Mouse (Mus musculus) layer of hippocampus, adult 11-12 months (tissue): ENCODE data around the gene Grin2b.
A peak's percentile ranks its signal among the peaks of the same experiment; 100 is the strongest.
"Not testable (repeated sequence)": the region's sequence is repeated elsewhere in the genome, so short reads cannot be mapped to it uniquely, and the experiment has no call there.

ENCODE experiments used
- DNase-seq: peaks from one replicate; pipeline ENCODE4 v3.0.0; 2022; ENCODE audit warnings: low spot score

The Grin2b gene

GRCm38 (mm10) chr6:135700717-135701345 lies 472.5 kb downstream of the Grin2b start:
- no peak for DNase-seq

GRCm38 (mm10) chr6:135692533-135692932 lies 480.8 kb downstream of the Grin2b start:
- DNase-seq, result no peak

- DNase-seq, result no peak
Observed at GRCm38 (mm10) chr6:135691561-135691960, 481.8 kb downstream of the Grin2b start.

DNA sequence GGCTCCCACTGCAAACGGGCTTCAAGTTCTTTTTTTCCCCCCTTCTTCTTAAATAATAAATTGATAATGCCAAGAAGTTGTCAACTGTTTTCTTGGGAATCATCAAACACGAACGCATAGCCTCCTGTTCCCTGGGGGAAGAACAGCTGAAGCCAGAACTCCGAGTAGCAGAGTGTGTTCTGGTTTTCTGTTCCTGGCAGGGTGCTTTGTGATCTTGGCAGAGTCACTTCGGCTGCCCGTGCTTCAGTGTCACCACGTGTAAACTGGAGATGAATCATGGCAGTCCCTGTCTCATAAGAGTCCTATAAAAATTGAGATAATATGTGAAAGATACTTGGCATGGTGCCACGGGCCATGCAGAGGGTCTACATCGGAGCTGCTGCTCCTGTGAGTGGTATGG lies 485.4 kb downstream of the Grin2b start:
- peak; percentile 70 for DNase-seq

DNA sequence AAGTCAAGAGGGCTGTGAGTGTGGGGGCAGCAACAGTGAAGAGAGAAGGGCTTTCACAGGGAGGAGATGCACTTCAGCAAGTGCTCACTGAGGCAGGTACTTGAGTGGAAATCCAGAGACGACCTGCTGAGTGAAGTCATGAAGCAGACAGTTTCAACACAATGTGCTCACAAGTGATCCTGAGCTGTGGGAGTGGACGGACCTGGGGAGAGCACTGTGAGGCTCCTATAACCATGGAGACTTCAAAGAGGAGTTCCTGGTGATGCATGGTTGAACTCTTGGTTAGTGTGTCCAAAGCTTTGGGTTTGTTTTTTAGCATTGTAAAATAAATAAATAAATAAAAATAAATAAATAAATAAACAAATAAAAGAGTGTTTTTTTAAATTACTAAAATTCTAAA lies 489.1 kb downstream of the Grin2b start:
- DNase-seq, result no peak

GRCm38 (mm10) chr6:135681423-135681822 lies 491.9 kb downstream of the Grin2b start:
- DNase-seq, result not testable (repeated sequence)

DNA sequence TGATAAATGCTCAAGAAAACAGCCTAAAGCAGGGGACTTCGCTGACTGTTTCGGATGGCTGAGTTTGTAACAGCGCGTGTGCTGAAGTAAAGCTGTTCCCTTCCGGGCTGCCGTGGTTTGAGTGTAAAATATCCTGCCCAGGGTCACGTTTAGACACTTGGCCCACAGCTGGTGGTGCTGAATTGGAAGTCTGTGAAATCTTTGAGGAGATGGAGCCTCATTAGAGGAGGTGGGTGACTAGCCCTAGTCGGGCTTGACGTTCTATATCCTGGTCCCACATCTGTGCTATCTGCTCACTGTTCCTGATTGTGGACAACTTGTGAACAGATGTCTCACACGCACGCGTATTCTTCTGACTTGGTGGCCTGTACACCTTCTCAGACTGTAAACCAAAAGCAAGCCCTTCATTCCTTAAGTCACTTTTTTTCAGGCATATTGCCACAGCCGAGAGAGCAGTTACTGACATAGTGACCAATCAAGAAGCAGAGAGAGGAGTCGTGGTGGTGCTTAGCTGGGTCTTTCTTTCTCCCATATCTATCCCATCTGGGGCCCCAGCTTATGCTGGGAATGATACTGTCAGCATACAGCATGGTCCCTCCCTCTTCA lies 493.1 kb downstream of the Grin2b start:
- no peak for DNase-seq

GRCm38 (mm10) chr6:135674380-135674779 lies 498.9 kb downstream of the Grin2b start:
- DNase-seq, result no peak

GRCm38 (mm10) chr6:135672003-135672402 lies 501.3 kb downstream of the Grin2b start:
- DNase-seq, result no peak
